Mouse (Mus musculus) forebrain, embryonic 14.5 days (tissue): ENCODE data around the gene Npl. TPM values are rescaled to one million over a fixed set of nuclear protein-coding genes. Genes with fewer than 3 reads are reported as not detected.
"Not testable (repeated sequence)": the region's sequence is repeated elsewhere in the genome, so short reads cannot be mapped to it uniquely, and the experiment has no call there.

ENCODE experiments used
- ATAC-seq: fragments of 200-750 bp; cut with Nextera tagmentation; 2 replicates; pipeline ENCODE4 v1.8.0; 2017; ENCODE audit warnings: mild to moderate bottlenecking, moderate library complexity
- DNase-seq: peaks from one replicate; pipeline ENCODE4 v3.0.0-alpha.2; 2015; ENCODE audit warnings: low spot score
- H3K27ac ChIP-seq: fragments of 300-500 bp; sonication (generic); 2 replicates; pipeline ENCODE4 v1.5.1; 2014; ENCODE audit warnings: low read depth, mild to moderate bottlenecking, control low read depth, low read length, moderate library complexity
- H3K27me3 ChIP-seq: fragments of 300-500 bp; sonication (generic); replicated peaks from 2 replicates; pipeline ENCODE4 v1.6.1; 2014; ENCODE audit warnings: low read length, control low read depth, mixed read lengths; ENCODE audit not compliant: control insufficient read depth, insufficient read depth
- H3K36me3 ChIP-seq: fragments of 300-500 bp; sonication (generic); 2 replicates; pipeline ENCODE4 v1.6.1; 2014; ENCODE audit warnings: low read length, control low read depth; ENCODE audit not compliant: control insufficient read depth, insufficient read depth
- H3K4me1 ChIP-seq: fragments of 300-500 bp; sonication (generic); 2 replicates; pipeline ENCODE4 v1.6.1; 2014; ENCODE audit warnings: antibody characterized with exemption, low read length, control low read depth; ENCODE audit not compliant: control insufficient read depth, insufficient read depth
- H3K4me2 ChIP-seq: fragments of 300-500 bp; sonication (generic); 2 replicates; pipeline ENCODE4 v1.6.1; 2014; ENCODE audit warnings: mild to moderate bottlenecking, control low read depth, low read length
- H3K4me3 ChIP-seq: fragments of 300-500 bp; sonication (generic); 2 replicates; pipeline ENCODE4 v1.5.1; 2014; ENCODE audit warnings: low read depth, low read length, control low read depth
- H3K9ac ChIP-seq: fragments of 300-500 bp; sonication (generic); 2 replicates; pipeline ENCODE4 v1.6.1; 2014; ENCODE audit warnings: mild to moderate bottlenecking, low read length, control low read depth, moderate library complexity
- H3K9me3 ChIP-seq: fragments of 300-500 bp; sonication (generic); replicated peaks from 2 replicates; pipeline ENCODE4 v1.6.1; 2016; ENCODE audit warnings: low read length, control low read depth, mixed read lengths; ENCODE audit not compliant: control insufficient read depth
- WGBS: fragments of 180-500 bp; shearing (Covaris S2); extraction: QIAGEN DNeasy Blood & Tissue Kit; methylation state at CpG from one replicate; pipeline ENCODE4 v1.1.7; 2014; 5-methylcytosine and 5-hydroxymethylcytosine counted together
- polyA plus RNA-seq: library from polyadenylated mRNA; unstranded; fragments of >200 nt; fragmentation: Nextera tagmentation; extraction: Ambion mirVana; gene quantifications from 2 replicates; pipeline ENCODE4 v1.2.1, GENCODE M21; 2014

Gene Npl
- polyA plus RNA-seq, 1 experiment from 2014 or later, result 10.1 TPM

DNA sequence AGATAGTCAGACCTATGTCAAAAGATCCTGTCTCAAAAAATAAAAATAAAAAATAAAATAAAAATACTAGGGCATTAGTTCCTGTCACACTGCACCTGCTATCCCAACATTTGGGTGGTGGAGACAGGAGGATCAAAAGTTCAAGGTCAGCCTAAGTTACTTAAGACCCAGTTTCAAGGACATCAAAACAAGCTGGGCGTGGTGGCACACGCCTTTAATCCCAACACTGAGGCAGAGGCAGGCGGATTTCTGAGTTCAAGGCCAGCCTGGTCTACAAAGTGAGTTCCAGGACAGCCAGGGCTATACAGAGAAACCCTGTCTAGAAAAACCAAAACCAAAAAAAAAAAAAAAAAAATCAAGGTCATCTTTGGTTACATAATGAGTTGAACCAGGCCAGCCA lies 16.9 kb downstream of the Npl start:
- Histone ChIP-seq H3K27ac (peak overlapping the region; percentile 80), H3K4me2 (0 out of 2 replicates have a peak overlapping the region, but pooled peaks have one; percentile 36)
- WGBS, result 85% methylated on average over 3 of the region's 3 CpGs
- DNase-seq, ATAC-seq, H3K9ac ChIP-seq, H3K9me3 ChIP-seq, H3K27me3 ChIP-seq, H3K4me3 ChIP-seq, H3K36me3 ChIP-seq, H3K4me1 ChIP-seq: not testable (repeated sequence)

DNA sequence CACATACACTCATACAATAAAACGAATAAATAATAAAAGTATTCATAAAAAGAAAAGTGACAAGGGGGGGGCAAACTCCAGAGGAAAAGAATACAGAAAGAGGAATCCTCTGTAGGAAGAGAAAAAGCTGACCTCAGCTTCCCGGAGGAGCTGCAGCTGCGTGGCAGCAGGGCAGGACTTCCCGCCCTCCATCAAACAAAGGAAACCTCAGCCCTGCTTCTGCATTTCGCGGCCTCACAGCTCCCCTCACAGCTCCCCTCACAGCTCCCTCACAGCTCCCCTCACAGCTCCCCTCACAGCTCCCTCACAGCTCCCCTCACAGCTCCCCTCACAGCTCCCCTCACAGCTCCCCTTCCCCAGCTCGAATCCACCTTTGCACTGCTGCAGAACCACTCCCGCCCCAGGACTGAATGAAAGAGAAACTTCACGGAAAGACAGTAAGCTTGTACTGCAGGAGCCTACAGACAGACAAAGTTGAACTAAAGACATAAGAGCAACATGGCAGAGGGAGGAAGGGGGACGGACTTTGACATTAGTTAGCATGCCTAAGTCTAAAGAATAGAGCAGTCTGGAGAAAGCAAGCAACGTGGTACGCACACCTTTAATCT lies 17.5 kb downstream of the Npl start:
- ATAC-seq, result peak; percentile 78

DNA sequence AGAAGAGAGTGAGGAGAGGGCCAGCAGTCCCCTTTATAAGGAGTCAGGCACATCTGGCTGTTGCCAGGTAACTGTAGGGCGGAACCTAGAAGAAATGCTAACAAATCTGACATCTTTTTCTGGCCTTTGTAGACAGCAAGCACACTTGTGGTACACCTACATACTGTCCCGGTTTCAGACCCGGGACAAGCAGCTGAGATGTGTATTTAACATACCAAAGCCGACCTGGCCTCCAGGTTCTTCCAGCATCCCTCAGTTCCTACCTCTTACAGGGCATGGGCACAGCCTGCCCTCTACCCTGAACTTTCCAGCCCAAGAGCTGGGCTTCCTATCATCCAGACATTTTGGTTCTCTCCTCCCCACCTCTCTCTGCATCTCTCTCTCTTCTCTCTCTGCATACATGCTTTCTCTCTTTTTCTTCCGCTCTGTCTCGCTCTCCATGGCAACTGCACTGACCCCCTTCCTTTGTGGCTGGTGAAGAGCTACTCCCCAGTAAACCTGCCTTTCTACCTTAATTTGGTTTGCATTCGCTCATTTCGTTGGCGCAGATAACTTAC lies 18.1 kb downstream of the Npl start:
- WGBS, result 14% methylated on average over 9 of the region's 9 CpGs
- H3K9ac ChIP-seq, result peak overlapping the region; percentile 47

More for the DNA sequence above, 17.5 kb downstream of the Npl start:
- no peak overlapping the region for H3K4me3 ChIP-seq
- peak overlapping the region; percentile 80 for H3K27ac ChIP-seq
- H3K4me1 ChIP-seq, result peaks cover 6% of the 10 kb centered on the region
- peak overlapping the region; percentile 36 for H3K4me2 ChIP-seq
- DNase-seq, result peak; percentile 74
- H3K9me3 ChIP-seq, result no peaks in the 10 kb centered on the region
- no peaks in the 10 kb centered on the region for H3K36me3 ChIP-seq
- WGBS, result 10% methylated on average over 10 of the region's 12 CpGs
- H3K9ac ChIP-seq, result peak overlapping the region; percentile 47
- H3K27me3 ChIP-seq, result no peaks in the 10 kb centered on the region

DNA sequence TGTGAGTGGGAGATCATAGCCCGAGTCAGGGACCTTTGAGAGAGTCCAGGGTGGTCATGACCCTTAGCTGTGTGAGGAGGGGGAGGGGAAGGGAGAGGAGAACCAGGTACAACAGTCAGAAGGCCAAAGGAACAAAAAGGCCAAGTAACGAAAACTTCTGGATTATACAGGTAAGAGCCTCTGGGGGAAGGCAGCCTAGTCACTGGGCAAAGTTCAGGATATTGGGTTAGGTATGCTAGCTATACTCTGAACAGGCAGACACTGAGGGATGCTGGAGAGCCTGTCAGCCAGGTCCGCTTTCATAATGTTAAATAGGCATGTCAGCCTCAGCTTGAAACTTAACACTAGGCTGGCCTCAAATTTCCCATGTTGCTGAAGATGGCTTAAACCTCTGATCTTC lies 27.7 kb downstream of the Npl start:
- 62% methylated on average over 3 of the region's 3 CpGs for WGBS
- no peak overlapping the region for H3K9ac ChIP-seq
- DNase-seq, result no peak
- H3K4me1 ChIP-seq, result no peaks in the 10 kb centered on the region
- no peaks in the 10 kb centered on the region for H3K9me3 ChIP-seq
- no peaks in the 10 kb centered on the region for H3K36me3 ChIP-seq
- no peak overlapping the region for H3K4me3 ChIP-seq
- no peak overlapping the region for H3K4me2 ChIP-seq
- ATAC-seq, result no peak
- H3K27me3 ChIP-seq, result no peaks in the 10 kb centered on the region
- H3K27ac ChIP-seq, result no peak overlapping the region

More for the DNA sequence above, 18.1 kb downstream of the Npl start:
- H3K4me2 ChIP-seq, result peak overlapping the region; percentile 36
- H3K27me3 ChIP-seq, result no peaks in the 10 kb centered on the region
- peak; percentile 57 for DNase-seq
- no peak overlapping the region for H3K4me3 ChIP-seq
- peak; percentile 76 for ATAC-seq
- peak overlapping the region; percentile 80 for H3K27ac ChIP-seq
- H3K4me1 ChIP-seq, result peaks cover 6% of the 10 kb centered on the region
- H3K36me3 ChIP-seq, result no peaks in the 10 kb centered on the region
- H3K9me3 ChIP-seq, result no peaks in the 10 kb centered on the region

DNA sequence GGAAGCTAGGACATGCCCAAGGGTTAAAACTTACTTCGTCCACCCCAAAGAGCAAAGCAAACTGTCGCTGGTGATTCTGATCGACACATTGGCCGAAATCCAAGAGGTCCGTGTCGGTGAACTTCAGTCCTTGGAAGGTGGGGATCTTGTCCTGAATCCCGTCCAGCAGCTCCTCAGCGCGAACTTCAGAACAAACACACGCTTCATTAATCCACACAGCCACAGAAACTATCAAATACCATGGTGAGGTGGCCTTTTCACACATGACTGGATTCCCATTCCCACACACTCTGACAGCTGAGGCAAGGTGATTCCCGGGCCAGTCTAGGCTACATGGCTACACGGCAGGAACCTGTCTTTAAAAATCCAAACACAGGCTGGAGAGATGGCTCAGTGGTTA lies 34.5 kb downstream of the Npl start:
- Histone ChIP-seq H3K27ac (no peak overlapping the region), H3K9me3 (no peaks in the 10 kb centered on the region), H3K4me2 (no peak overlapping the region), H3K27me3 (no peaks in the 10 kb centered on the region), H3K4me1 (no peaks in the 10 kb centered on the region), H3K4me3 (no peak overlapping the region), H3K36me3 (no peaks in the 10 kb centered on the region), H3K9ac (no peak overlapping the region)
- DNase-seq, result no peak
- WGBS, result 54% methylated on average over 12 of the region's 12 CpGs
- ATAC-seq, result no peak

DNA sequence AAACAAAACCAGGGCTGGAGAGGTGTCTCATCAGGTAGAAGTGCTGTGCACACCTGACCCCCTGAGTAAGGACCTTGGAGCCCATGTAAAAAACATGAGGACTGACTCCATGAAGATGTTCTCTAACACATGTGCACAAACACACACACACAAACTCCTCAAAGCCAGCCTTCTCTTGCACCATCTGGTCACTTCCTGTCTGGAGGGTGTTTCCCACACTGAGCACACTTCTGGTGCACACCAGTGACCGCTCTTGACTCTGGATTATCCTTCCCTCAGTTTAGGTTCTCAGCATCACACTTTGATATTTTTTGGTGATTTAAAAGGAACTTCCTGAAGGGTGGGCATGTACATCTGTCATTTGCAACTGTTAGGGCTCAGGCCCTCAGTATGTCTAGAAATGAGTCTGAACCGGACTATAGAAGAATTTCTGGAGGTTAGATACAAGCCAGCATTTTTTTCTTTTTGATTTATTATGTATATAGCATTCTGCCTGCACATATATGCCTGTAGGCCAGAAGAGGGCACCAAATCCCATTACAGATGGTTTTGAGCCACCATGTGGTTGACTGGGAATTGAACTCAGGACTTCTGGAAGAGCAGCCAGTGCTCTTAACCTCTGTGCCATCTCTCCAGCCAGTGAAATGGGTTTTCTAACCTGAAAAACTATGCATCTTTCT lies 39.4 kb downstream of the Npl start:
- H3K4me1 ChIP-seq, result no peaks in the 10 kb centered on the region
- H3K27me3 ChIP-seq, result no peaks in the 10 kb centered on the region
- H3K27ac ChIP-seq, result no peak overlapping the region
- H3K4me3 ChIP-seq, result no peak overlapping the region
- ATAC-seq, result no peak
- H3K4me2 ChIP-seq, result no peak overlapping the region
- DNase-seq, result no peak
- H3K36me3 ChIP-seq, result no peaks in the 10 kb centered on the region
- 60% methylated on average over 2 of the region's 2 CpGs for WGBS
- no peak overlapping the region for H3K9ac ChIP-seq
- no peaks in the 10 kb centered on the region for H3K9me3 ChIP-seq

DNA sequence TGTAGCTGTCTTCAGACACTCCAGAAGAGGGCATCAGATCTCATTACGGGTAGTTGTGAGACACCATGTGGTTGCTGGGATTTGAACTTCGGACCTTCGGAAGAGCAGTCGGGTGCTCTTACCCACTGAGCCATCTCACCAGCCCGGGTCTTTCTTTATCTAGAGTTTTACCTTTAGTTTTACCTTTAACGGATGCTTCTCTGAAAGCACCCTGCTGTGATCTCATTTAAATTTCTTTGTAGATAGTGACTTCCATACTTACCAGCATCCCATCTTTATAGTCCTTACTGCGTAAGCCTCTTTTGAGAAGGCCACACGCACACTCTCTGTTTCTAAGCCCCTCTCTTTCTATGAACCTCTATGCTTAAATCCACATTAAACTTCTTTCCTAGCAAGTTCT lies 40.3 kb downstream of the Npl start:
- H3K9me3 ChIP-seq, ATAC-seq, H3K36me3 ChIP-seq, DNase-seq, H3K4me3 ChIP-seq, H3K27ac ChIP-seq, H3K9ac ChIP-seq, H3K27me3 ChIP-seq, H3K4me1 ChIP-seq, H3K4me2 ChIP-seq: not testable (repeated sequence)
- 63% methylated on average over 8 of the region's 8 CpGs for WGBS

DNA sequence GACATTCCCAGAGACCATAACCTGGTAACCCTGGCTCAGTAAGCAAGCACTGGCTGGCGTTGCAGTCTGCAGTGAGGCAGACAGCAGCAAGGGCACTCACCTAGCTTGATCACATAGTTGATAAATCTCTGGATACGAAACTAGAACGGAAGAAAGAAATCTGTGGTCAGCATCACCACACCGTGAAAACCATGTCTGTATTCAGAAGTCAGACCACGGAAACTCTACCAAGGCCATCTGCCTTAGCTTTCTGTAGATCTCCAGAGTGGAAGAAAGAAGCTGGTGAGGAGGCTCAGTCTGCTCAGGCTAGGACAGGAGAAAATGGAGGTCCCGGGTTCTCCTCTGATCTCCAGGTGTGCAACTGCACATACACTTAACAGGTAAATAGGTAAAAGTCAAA lies 40.8 kb downstream of the Npl start:
- WGBS, result 89% methylated on average over 6 of the region's 6 CpGs
- no peak for DNase-seq

DNA sequence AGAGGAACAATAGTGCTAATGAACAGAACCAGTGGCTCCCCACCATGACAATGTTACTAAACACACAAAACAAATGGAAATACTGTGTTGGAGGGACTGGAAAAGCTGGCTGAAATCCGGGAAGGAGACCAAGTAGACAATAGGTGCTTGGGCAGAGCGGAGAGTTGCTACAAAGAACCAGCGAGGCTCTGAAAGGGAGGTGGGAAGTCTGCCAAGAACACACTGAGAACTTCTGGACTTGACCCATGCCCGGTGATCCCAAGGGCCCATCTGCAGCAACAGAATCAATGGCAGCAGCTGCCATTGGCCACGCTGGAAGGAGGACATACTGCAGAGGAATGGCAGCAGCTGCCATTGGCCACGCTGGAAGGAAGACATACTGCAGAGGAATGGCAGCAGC lies 43.6 kb downstream of the Npl start:
- H3K36me3 ChIP-seq, result no peaks in the 10 kb centered on the region
- DNase-seq (peak; percentile 68), ATAC-seq (0 out of 2 replicates have a peak, but pooled peaks have one; percentile 44)

More for the DNA sequence above, 40.8 kb downstream of the Npl start:
- no peaks in the 10 kb centered on the region for H3K27me3 ChIP-seq
- H3K36me3 ChIP-seq, result no peaks in the 10 kb centered on the region
- H3K9me3 ChIP-seq, result no peaks in the 10 kb centered on the region
- no peak overlapping the region for H3K9ac ChIP-seq
- no peak overlapping the region for H3K27ac ChIP-seq
- H3K4me2 ChIP-seq, result no peak overlapping the region
- H3K4me1 ChIP-seq, result no peaks in the 10 kb centered on the region
- ATAC-seq, result no peak
- H3K4me3 ChIP-seq, result no peak overlapping the region

More for the DNA sequence above, 43.6 kb downstream of the Npl start:
- Histone ChIP-seq H3K4me1 (no peaks in the 10 kb centered on the region), H3K9ac (no peak overlapping the region), H3K9me3 (no peaks in the 10 kb centered on the region), H3K27me3 (no peaks in the 10 kb centered on the region), H3K4me3 (no peak overlapping the region), H3K4me2 (no peak overlapping the region), H3K27ac (no peak overlapping the region)
- 25% methylated on average over 5 of the region's 6 CpGs for WGBS
